Mouse (Mus musculus): ENCODE data around the gene Gpd1.

- TF ChIP-seq CTCF (IDR thresholded peaks at IDR 0.05; ENCODE audit: borderline replicate concordance, control insufficient read depth, extremely low read depth, insufficient read depth, low read length, poor library complexity) (no peak), POLR2A (IDR thresholded peaks at IDR 0.05; ENCODE audit: control insufficient read depth, extremely low read depth, insufficient read depth, low read length, poor library complexity) (no peak)
Observed at GRCm38 (mm10) chr15:99703104-99703503, 14.2 kb upstream of the Gpd1 start.

Measured in thymus, adult 2 months (tissue).